Mouse (Mus musculus): Measurements from ENCODE around the gene Ascl2.

- TF ChIP-seq CTCF (IDR thresholded peaks at IDR 0.05; ENCODE audit: insufficient read depth, low read length): no peak
- no peak for TF ChIP-seq POLR2A (IDR thresholded peaks at IDR 0.05; ENCODE audit: borderline replicate concordance, extremely low read depth, low read depth, low read length)
Measured at GRCm38 (mm10) chr7:143006756-143007598, 37.9 kb upstream of the Ascl2 start.

Data from lung, adult 2 months (tissue).